Mouse (Mus musculus) myocyte (in vitro differentiated cells): ENCODE measurements at regions not wholly inside any gene's neighbourhood (a gene's known extent, or its start where the extent isn't known, plus 50 kb on each side); places are given as distances from the start of the nearest gene placed in this dataset.

ENCODE experiments used
- E2F4 ChIP-seq: IDR thresholded peaks from one replicate; pipeline ENCODE4 v1.6.1; 2011; ENCODE audit warnings: mild to moderate bottlenecking, control low read depth, moderate library complexity; ENCODE audit not compliant: insufficient read depth
- MAX ChIP-seq: IDR thresholded peaks from one replicate; pipeline ENCODE4 v1.6.1; 2011; ENCODE audit warnings: low read depth, mild to moderate bottlenecking, control low read depth
- MYOD1 ChIP-seq, 3 experiments: IDR thresholded peaks; one replicate each; pipeline ENCODE4 v1.6.1; 2011; ENCODE audit warnings: control low read depth in 2 of 3, low read depth in 2 of 3, mild to moderate bottlenecking in 2 of 3, moderate library complexity in 1 of 3; ENCODE audit not compliant: insufficient read length in 2 of 3, control insufficient read depth in 1 of 3
- POLR2A ChIP-seq: IDR thresholded peaks from one replicate; pipeline ENCODE4 v1.6.1; 2011; ENCODE audit warnings: low read depth, mild to moderate bottlenecking, control low read depth, moderate library complexity; ENCODE audit not compliant: insufficient read length
- POLR2AphosphoS2 ChIP-seq: IDR thresholded peaks from one replicate; pipeline ENCODE4 v1.6.1; 2011; ENCODE audit warnings: low read depth, control low read depth; ENCODE audit not compliant: insufficient read length
- TCF12 ChIP-seq: IDR thresholded peaks from one replicate; pipeline ENCODE4 v1.6.1; 2011; ENCODE audit warnings: mild to moderate bottlenecking, control low read depth; ENCODE audit not compliant: poor library complexity, insufficient read depth, severe bottlenecking
- USF1 ChIP-seq: IDR thresholded peaks from one replicate; pipeline ENCODE4 v1.6.1; 2011; ENCODE audit warnings: low read depth, mild to moderate bottlenecking, control low read depth, moderate library complexity

DNA sequence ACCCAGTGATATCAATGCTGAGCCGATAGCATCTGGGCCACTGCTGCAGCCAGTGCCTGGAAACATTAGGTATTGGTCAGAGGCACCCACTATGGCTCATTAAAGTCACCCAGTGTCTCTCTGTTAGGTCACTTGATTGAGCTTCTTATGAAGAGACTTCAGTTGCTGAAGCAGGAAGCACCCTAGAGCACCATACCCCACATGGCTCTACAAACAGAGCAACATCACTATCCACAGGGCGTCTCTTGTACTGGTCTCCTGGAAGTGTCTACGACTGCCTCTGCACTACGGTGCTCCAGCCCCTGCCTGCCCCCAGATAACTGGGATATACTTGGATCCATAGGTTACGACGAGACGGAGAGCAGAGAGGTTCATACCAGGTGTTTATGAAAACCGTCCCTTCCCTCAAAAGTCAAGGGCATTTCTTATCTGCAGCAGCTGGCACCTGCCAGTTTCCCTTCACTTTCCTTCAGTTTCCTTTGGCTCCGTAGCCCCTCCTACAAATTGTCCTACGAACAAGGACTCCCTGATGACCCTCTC, 100.6 kb upstream of the Fut8 start:
- TF ChIP-seq POLR2A: no peak
- no peak for TF ChIP-seq MAX
- TF ChIP-seq E2F4: no peak
- TF ChIP-seq MYOD1 (IDR thresholded peaks at IDR 0.05; ENCODE audit: control insufficient read depth in 1 of 3, insufficient read length in 2 of 3, low read depth in 2 of 3): no peak
- TF ChIP-seq TCF12: no peak
- TF ChIP-seq POLR2AphosphoS2: no peak
- TF ChIP-seq USF1: no peak
